Mouse (Mus musculus): ENCODE results near the gene Itgam. TPM values are rescaled to one million over a fixed set of nuclear protein-coding genes. Genes with fewer than 3 reads are reported as not detected.

The Itgam gene
- polyA plus RNA-seq, 1 experiment = 1.3 TPM

- no peak for TF ChIP-seq POLR2A (IDR thresholded peaks at IDR 0.05; ENCODE audit: borderline replicate concordance, extremely low read depth, insufficient read depth, insufficient read length, poor library complexity, severe bottlenecking)
- no peak for TF ChIP-seq CTCF (IDR thresholded peaks at IDR 0.05; ENCODE audit: borderline replicate concordance, extremely low read depth, insufficient read depth, insufficient read length)
- no peak for DNase-seq (ENCODE audit: low read depth)
Measured at GRCm38 (mm10) chr7:128058576-128058975, 3.9 kb upstream of the Itgam start.

GRCm38 (mm10) chr7:128059091-128059490, 3.3 kb upstream of the Itgam start:
- TF ChIP-seq POLR2A (IDR thresholded peaks at IDR 0.05; ENCODE audit: borderline replicate concordance, extremely low read depth, insufficient read depth, insufficient read length, poor library complexity, severe bottlenecking) (no peak), CTCF (IDR thresholded peaks at IDR 0.05; ENCODE audit: borderline replicate concordance, extremely low read depth, insufficient read depth, insufficient read length) (no peak)
- no peak for DNase-seq (ENCODE audit: low read depth)

GRCm38 (mm10) chr7:128063211-128063781, 856 bp downstream of the Itgam start:
- TF ChIP-seq POLR2A (IDR thresholded peaks at IDR 0.05; ENCODE audit: borderline replicate concordance, extremely low read depth, insufficient read depth, insufficient read length, poor library complexity, severe bottlenecking) = no peak
- TF ChIP-seq CTCF (IDR thresholded peaks at IDR 0.05; ENCODE audit: borderline replicate concordance, extremely low read depth, insufficient read depth, insufficient read length) = no peak
- DNase-seq (ENCODE audit: low read depth) = no peak

- no peak for DNase-seq (ENCODE audit: low read depth)
- no peak for TF ChIP-seq CTCF (IDR thresholded peaks at IDR 0.05; ENCODE audit: borderline replicate concordance, extremely low read depth, insufficient read depth, insufficient read length)
- no peak for TF ChIP-seq POLR2A (IDR thresholded peaks at IDR 0.05; ENCODE audit: borderline replicate concordance, extremely low read depth, insufficient read depth, insufficient read length, poor library complexity, severe bottlenecking)
Measured at GRCm38 (mm10) chr7:128065547-128065946, 3.1 kb downstream of the Itgam start.

- TF ChIP-seq POLR2A (IDR thresholded peaks at IDR 0.05; ENCODE audit: borderline replicate concordance, extremely low read depth, insufficient read depth, insufficient read length, poor library complexity, severe bottlenecking) (no peak), CTCF (IDR thresholded peaks at IDR 0.05; ENCODE audit: borderline replicate concordance, extremely low read depth, insufficient read depth, insufficient read length) (no peak)
Measured at GRCm38 (mm10) chr7:128067847-128068246, 5.4 kb downstream of the Itgam start.

GRCm38 (mm10) chr7:128069844-128070243, 7.4 kb downstream of the Itgam start:
- TF ChIP-seq CTCF (IDR thresholded peaks at IDR 0.05; ENCODE audit: borderline replicate concordance, extremely low read depth, insufficient read depth, insufficient read length) (no peak), POLR2A (IDR thresholded peaks at IDR 0.05; ENCODE audit: borderline replicate concordance, extremely low read depth, insufficient read depth, insufficient read length, poor library complexity, severe bottlenecking) (no peak)
- DNase-seq (ENCODE audit: low read depth) = no peak

More at GRCm38 (mm10) chr7:128067847-128068246, 5.4 kb downstream of the Itgam start:
- no peak for DNase-seq (ENCODE audit: low read depth)

GRCm38 (mm10) chr7:128071816-128072215, 9.4 kb downstream of the Itgam start:
- TF ChIP-seq CTCF (IDR thresholded peaks at IDR 0.05; ENCODE audit: borderline replicate concordance, extremely low read depth, insufficient read depth, insufficient read length) (no peak), POLR2A (IDR thresholded peaks at IDR 0.05; ENCODE audit: borderline replicate concordance, extremely low read depth, insufficient read depth, insufficient read length, poor library complexity, severe bottlenecking) (no peak)
- DNase-seq (ENCODE audit: low read depth) = no peak

- DNase-seq (ENCODE audit: low read depth) = no peak
- TF ChIP-seq CTCF (IDR thresholded peaks at IDR 0.05; ENCODE audit: borderline replicate concordance, extremely low read depth, insufficient read depth, insufficient read length) = no peak
- TF ChIP-seq POLR2A (IDR thresholded peaks at IDR 0.05; ENCODE audit: borderline replicate concordance, extremely low read depth, insufficient read depth, insufficient read length, poor library complexity, severe bottlenecking) = no peak
Measured at GRCm38 (mm10) chr7:128080012-128080411, 17.6 kb downstream of the Itgam start.

- DNase-seq (ENCODE audit: low read depth) = no peak
- TF ChIP-seq CTCF (IDR thresholded peaks at IDR 0.05; ENCODE audit: borderline replicate concordance, extremely low read depth, insufficient read depth, insufficient read length) (no peak), POLR2A (IDR thresholded peaks at IDR 0.05; ENCODE audit: borderline replicate concordance, extremely low read depth, insufficient read depth, insufficient read length, poor library complexity, severe bottlenecking) (no peak)
Measured at GRCm38 (mm10) chr7:128089141-128089540, 26.7 kb downstream of the Itgam start.

GRCm38 (mm10) chr7:128098135-128098534, 35.7 kb downstream of the Itgam start:
- TF ChIP-seq CTCF (IDR thresholded peaks at IDR 0.05; ENCODE audit: borderline replicate concordance, extremely low read depth, insufficient read depth, insufficient read length) = no peak
- TF ChIP-seq POLR2A (IDR thresholded peaks at IDR 0.05; ENCODE audit: borderline replicate concordance, extremely low read depth, insufficient read depth, insufficient read length, poor library complexity, severe bottlenecking) = no peak

GRCm38 (mm10) chr7:128100742-128101357, 38.4 kb downstream of the Itgam start:
- no peak for DNase-seq (ENCODE audit: low read depth)
- TF ChIP-seq POLR2A (IDR thresholded peaks at IDR 0.05; ENCODE audit: borderline replicate concordance, extremely low read depth, insufficient read depth, insufficient read length, poor library complexity, severe bottlenecking) (no peak), CTCF (IDR thresholded peaks at IDR 0.05; ENCODE audit: borderline replicate concordance, extremely low read depth, insufficient read depth, insufficient read length) (no peak)

More at GRCm38 (mm10) chr7:128098135-128098534, 35.7 kb downstream of the Itgam start:
- no peak for DNase-seq (ENCODE audit: low read depth)

- no peak for TF ChIP-seq CTCF (IDR thresholded peaks at IDR 0.05; ENCODE audit: borderline replicate concordance, extremely low read depth, insufficient read depth, insufficient read length)
- TF ChIP-seq POLR2A (IDR thresholded peaks at IDR 0.05; ENCODE audit: borderline replicate concordance, extremely low read depth, insufficient read depth, insufficient read length, poor library complexity, severe bottlenecking) = no peak
- peak; percentile 39 for DNase-seq (ENCODE audit: low read depth)
Measured at GRCm38 (mm10) chr7:128105246-128105645, 42.8 kb downstream of the Itgam start.

Data from brain, embryonic 14.5 days (tissue).